Mouse (Mus musculus) erythroblast, adult 5-6 weeks (primary cell): ENCODE results near the gene Serpine3. TPM values are rescaled to one million over a fixed set of nuclear protein-coding genes. Genes with fewer than 3 reads are reported as not detected.

Source experiments
- ATAC-seq: replicated peaks from 2 replicates; pipeline ENCODE4 v1.8.0; 2016; ENCODE audit warnings: moderate number of reproducible peaks, mild to moderate bottlenecking, moderate TSS enrichment, inconsistent platforms; ENCODE audit not compliant: poor library complexity, low FRiP score, severe bottlenecking
- total RNA-seq, 2 experiments: library from RNA; stranded (forward) in 1 of 2; stranded (reverse) in 1 of 2; fragments of 150-400 nt in 1 of 2; fragments of 200-764, 138-1000 nt in 1 of 2; gene quantifications; 2 replicates each; pipeline versions ENCODE4 v1.2.3 to v1.2.4; 2015 to 2017; ENCODE audit warnings: low replicate concordance in 2 of 2

Serpine3 gene
- total RNA-seq, 2 experiments from 2014 or later, result not detected

DNA sequence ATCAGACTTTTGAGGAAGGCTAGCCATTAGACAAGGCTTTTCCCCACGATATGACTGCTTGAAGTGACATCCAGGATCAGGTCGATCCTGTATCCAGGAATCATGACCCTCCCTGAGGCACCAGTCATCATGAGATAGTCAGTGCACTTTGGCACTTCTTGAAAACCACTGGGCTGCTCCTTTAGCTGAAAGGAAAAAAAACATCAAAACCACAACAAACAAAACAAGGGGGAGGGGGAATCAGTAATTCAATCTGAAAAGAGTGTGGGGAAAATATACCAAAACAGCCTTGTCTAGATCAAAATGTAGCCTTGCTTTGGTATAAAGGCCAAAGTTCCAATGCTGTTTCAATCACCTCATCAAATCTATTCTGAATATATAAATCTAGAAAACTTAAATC is 70.2 kb downstream of the Serpine3 start:
- ATAC-seq, result no peak

DNA sequence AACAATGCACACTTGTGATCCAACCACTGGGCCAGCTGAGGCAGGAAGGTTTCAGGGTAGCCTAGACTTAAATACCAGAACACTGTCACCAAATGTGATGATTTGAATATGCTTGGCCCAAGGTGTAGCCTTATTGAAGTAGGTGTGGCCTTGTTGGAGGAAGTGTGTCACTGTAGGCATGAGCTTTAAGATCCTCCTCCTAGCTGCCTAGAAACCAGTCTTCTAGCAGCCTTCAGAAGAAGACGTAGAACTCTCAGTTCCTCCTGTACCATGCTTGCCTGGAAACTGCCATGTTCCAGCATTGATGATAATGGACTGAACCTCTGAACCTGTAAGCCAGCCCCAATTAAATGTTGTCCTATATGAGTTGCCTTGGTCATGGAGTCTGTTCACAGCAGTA is 72.2 kb downstream of the Serpine3 start:
- no peak for ATAC-seq

Other genes starting within 250 kb of the Serpine3 start
- gene Gucy1b2, start 207.4 kb upstream of the Serpine3 start, total RNA-seq (2015; ENCODE audit: low replicate concordance), result not detected in 2 replicates
- not detected in 2 replicates for gene Gucy1b2, start 207.4 kb upstream of the Serpine3 start, total RNA-seq (2017; ENCODE audit: low replicate concordance)
- not detected in 2 replicates for gene Fam124a, start 107.9 kb upstream of the Serpine3 start, total RNA-seq (2015; ENCODE audit: low replicate concordance)
- gene Fam124a, start 107.9 kb upstream of the Serpine3 start, total RNA-seq (2017; ENCODE audit: low replicate concordance), result not detected in 2 replicates
- not detected in 2 replicates for gene Gm4131, start 96.7 kb upstream of the Serpine3 start, total RNA-seq (2015; ENCODE audit: low replicate concordance)
- gene Gm4131, start 96.7 kb upstream of the Serpine3 start, total RNA-seq (2017; ENCODE audit: low replicate concordance), result not detected in 2 replicates
- gene Ints6, start 97.5 kb downstream of the Serpine3 start, total RNA-seq (2015; ENCODE audit: low replicate concordance), result 11.5 and 22.2 TPM in 2 replicates
- gene Ints6, start 97.5 kb downstream of the Serpine3 start, total RNA-seq (2017; ENCODE audit: low replicate concordance), result 35.7 and 45.7 TPM in 2 replicates
- 4.8 and 7.9 TPM in 2 replicates for gene Wdfy2, start 174.0 kb downstream of the Serpine3 start, total RNA-seq (2015; ENCODE audit: low replicate concordance)
- 4.7 and 8.0 TPM in 2 replicates for gene Wdfy2, start 174.0 kb downstream of the Serpine3 start, total RNA-seq (2017; ENCODE audit: low replicate concordance)